Mouse (Mus musculus): ENCODE results near the gene Ap2a2.

DNA sequence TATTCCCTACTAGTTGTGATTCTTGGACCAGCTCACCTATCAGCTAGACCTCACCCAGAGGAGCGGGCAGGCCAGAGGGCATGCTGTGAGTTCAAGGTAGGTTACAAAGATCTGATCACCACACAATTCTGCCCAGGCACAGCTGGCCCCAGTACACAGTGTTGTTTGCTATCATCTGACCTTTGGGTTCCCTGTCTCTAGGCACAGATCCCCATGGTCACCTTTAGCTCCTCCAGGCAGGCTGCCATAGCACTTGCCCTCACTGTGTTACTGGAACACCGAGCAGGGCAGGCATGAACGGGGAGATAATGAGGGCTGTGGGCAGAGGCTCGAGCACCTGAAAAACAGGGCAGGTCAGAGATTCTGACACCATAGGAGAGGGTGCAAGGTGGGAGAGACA is 44.3 kb upstream of the Ap2a2 start:
- TF ChIP-seq CTCF (IDR thresholded peaks at IDR 0.05; ENCODE audit: insufficient read depth, low read depth, low read length) (no peak), POLR2A (IDR thresholded peaks at IDR 0.05; ENCODE audit: insufficient read depth, low read depth, low read length) (no peak)

Data from olfactory bulb, adult 2 months (tissue).